Mouse (Mus musculus) midbrain, postnatal 0 days (tissue): ENCODE data around the gene Hykk. TPM values are rescaled to one million over a fixed set of nuclear protein-coding genes. Genes with fewer than 3 reads are reported as not detected.

Experiments used
- ATAC-seq: fragments of 200-750 bp; cut with Nextera tagmentation; 2 replicates; pipeline ENCODE4 v1.8.0; 2017; ENCODE audit warnings: moderate number of reproducible peaks, mild to moderate bottlenecking, moderate TSS enrichment, moderate library complexity; ENCODE audit not compliant: low FRiP score
- DNase-seq: peaks from one replicate; pipeline ENCODE4 v3.0.0-alpha.2; 2015; ENCODE audit warnings: low spot score
- H3K27ac ChIP-seq: fragments of 300-500 bp; sonication (generic); 2 replicates; pipeline ENCODE4 v1.5.1; 2014; ENCODE audit warnings: low read depth, mild to moderate bottlenecking, low read length, mixed read lengths
- H3K27me3 ChIP-seq: fragments of 300-500 bp; sonication (generic); 2 replicates; pipeline ENCODE4 v1.6.1; 2014; ENCODE audit warnings: low read length, control low read depth, mixed read lengths; ENCODE audit not compliant: insufficient read depth
- H3K36me3 ChIP-seq: fragments of 300-500 bp; sonication (generic); 2 replicates; pipeline ENCODE4 v1.6.1; 2014; ENCODE audit warnings: low read length, control low read depth, mixed read lengths; ENCODE audit not compliant: insufficient read depth
- H3K4me1 ChIP-seq: fragments of 300-500 bp; sonication (generic); 2 replicates; pipeline ENCODE4 v1.6.1; 2014; ENCODE audit warnings: mild to moderate bottlenecking, control low read depth, antibody characterized with exemption, low read length, mixed read lengths; ENCODE audit not compliant: insufficient read depth
- H3K4me2 ChIP-seq: fragments of 300-500 bp; sonication (generic); 2 replicates; pipeline ENCODE4 v1.6.1; 2014; ENCODE audit warnings: low read depth, mild to moderate bottlenecking, low read length, mixed read lengths; ENCODE audit not compliant: poor library complexity, severe bottlenecking
- H3K4me3 ChIP-seq: fragments of 300-500 bp; sonication (generic); 2 replicates; pipeline ENCODE4 v1.5.1; 2014; ENCODE audit warnings: low read depth, mild to moderate bottlenecking, low read length, moderate library complexity
- H3K9ac ChIP-seq: fragments of 300-500 bp; sonication (generic); replicated peaks from 2 replicates; pipeline ENCODE4 v1.6.1; 2014; ENCODE audit warnings: mild to moderate bottlenecking, low read length, moderate library complexity, mixed read lengths; ENCODE audit not compliant: poor library complexity, severe bottlenecking
- H3K9me3 ChIP-seq: fragments of 300-500 bp; sonication (generic); 2 replicates; pipeline ENCODE4 v1.6.1; 2016; ENCODE audit warnings: low read length, control low read depth
- CTCF ChIP-seq: IDR thresholded peaks from 2 replicates; pipeline ENCODE4 v1.5.1; 2016; ENCODE audit warnings: antibody characterized with exemption, mild to moderate bottlenecking
- WGBS: fragments of 180-500 bp; shearing (Covaris S2); extraction: QIAGEN DNeasy Blood & Tissue Kit; methylation state at CpG from one replicate; pipeline ENCODE4 v1.1.7; 2014; 5-methylcytosine and 5-hydroxymethylcytosine counted together
- polyA plus RNA-seq: library from polyadenylated mRNA; unstranded; fragments of >200 nt; fragmentation: Nextera tagmentation; extraction: Ambion mirVana; gene quantifications from 2 replicates; pipeline ENCODE4 v1.2.1, GENCODE M21; 2015
- total RNA-seq: library from RNA; depleted of rRNA; stranded (reverse); fragments of >200 nt; gene quantifications from 2 replicates; pipeline ENCODE4 v1.2.3, GENCODE M21; 2014; rRNA removed

Gene Hykk
- 1.4 and 2.5 TPM in 2 replicates for total RNA-seq
- polyA plus RNA-seq = 1.2 and 1.3 TPM in 2 replicates

- H3K4me2 ChIP-seq = peak within 1 kb of the TSS; percentile 92
- no peaks in the 10 kb centered on the region for H3K27me3 ChIP-seq
- DNase-seq (peak; percentile 99), ATAC-seq (peak; percentile 99)
- under 1% methylated on average over 34 of the region's 34 CpGs for WGBS
- no peaks in the 10 kb centered on the region for H3K36me3 ChIP-seq
- H3K27ac ChIP-seq = no peak within 1 kb of the TSS
- TF ChIP-seq CTCF = no peak
- no peaks in the 10 kb centered on the region for H3K4me1 ChIP-seq
- peak within 1 kb of the TSS; percentile 66 for H3K4me3 ChIP-seq
- H3K9me3 ChIP-seq = no peaks in the 10 kb centered on the region
- peak within 1 kb of the TSS; percentile 64 for H3K9ac ChIP-seq
Measured at GRCm38 (mm10) chr9:54917010-54917677, at the start of gene Hykk. Hykk (plus strand) TSS chr9:54917283.

GRCm38 (mm10) chr9:54878759-54879158 lies 38.3 kb upstream of the Hykk start:
- no peak for TF ChIP-seq CTCF
- Histone ChIP-seq H3K36me3 (peaks cover 14% of the 10 kb centered on the region), H3K27ac (no peak overlapping the region), H3K4me1 (no peaks in the 10 kb centered on the region), H3K9me3 (no peaks in the 10 kb centered on the region), H3K27me3 (no peaks in the 10 kb centered on the region), H3K9ac (no peak overlapping the region), H3K4me2 (no peak overlapping the region), H3K4me3 (no peak overlapping the region)
- DNase-seq = no peak
- WGBS = 96% methylated on average over 1 of the region's 1 CpGs
- no peak for ATAC-seq

GRCm38 (mm10) chr9:54892111-54892510 lies 25.0 kb upstream of the Hykk start:
- H3K4me3 ChIP-seq = no peak overlapping the region
- no peak overlapping the region for H3K27ac ChIP-seq
- 86% methylated on average over 4 of the region's 4 CpGs for WGBS
- no peaks in the 10 kb centered on the region for H3K4me1 ChIP-seq
- ATAC-seq = no peak
- H3K36me3 ChIP-seq = peaks cover 26% of the 10 kb centered on the region
- H3K9me3 ChIP-seq = no peaks in the 10 kb centered on the region
- H3K9ac ChIP-seq = no peak overlapping the region
- H3K4me2 ChIP-seq = no peak overlapping the region
- no peak for TF ChIP-seq CTCF
- no peak for DNase-seq
- no peaks in the 10 kb centered on the region for H3K27me3 ChIP-seq

GRCm38 (mm10) chr9:54897097-54897496 lies 20.0 kb upstream of the Hykk start:
- Histone ChIP-seq H3K4me2 (no peak overlapping the region), H3K27me3 (no peaks in the 10 kb centered on the region), H3K9ac (no peak overlapping the region), H3K4me3 (no peak overlapping the region), H3K27ac (no peak overlapping the region), H3K4me1 (no peaks in the 10 kb centered on the region), H3K36me3 (peaks cover 20% of the 10 kb centered on the region), H3K9me3 (no peaks in the 10 kb centered on the region)
- ATAC-seq (no peak), DNase-seq (no peak)
- peak; percentile 65 for TF ChIP-seq CTCF
- 93% methylated on average over 3 of the region's 3 CpGs for WGBS

- Histone ChIP-seq H3K27ac (no peak overlapping the region), H3K4me2 (no peak overlapping the region), H3K9ac (no peak overlapping the region), H3K4me3 (no peak overlapping the region), H3K9me3 (no peaks in the 10 kb centered on the region), H3K4me1 (no peaks in the 10 kb centered on the region), H3K27me3 (no peaks in the 10 kb centered on the region), H3K36me3 (peaks cover 12% of the 10 kb centered on the region)
- WGBS = 95% methylated on average over 5 of the region's 5 CpGs
- no peak for ATAC-seq
- TF ChIP-seq CTCF = no peak
- DNase-seq = no peak
Measured at GRCm38 (mm10) chr9:54909446-54909845, 7.6 kb upstream of the Hykk start.

- DNase-seq (no peak), ATAC-seq (no peak)
- H3K9ac ChIP-seq = no peak overlapping the region
- H3K4me2 ChIP-seq = no peak overlapping the region
- 65% methylated on average over 7 of the region's 7 CpGs for WGBS
- no peak overlapping the region for H3K4me3 ChIP-seq
- TF ChIP-seq CTCF = no peak
- no peak overlapping the region for H3K27ac ChIP-seq
- H3K4me1 ChIP-seq = no peaks in the 10 kb centered on the region
- no peaks in the 10 kb centered on the region; the same call in 1 of the 2 replicates for H3K36me3 ChIP-seq
- no peaks in the 10 kb centered on the region for H3K9me3 ChIP-seq
- H3K27me3 ChIP-seq = no peaks in the 10 kb centered on the region
Measured at GRCm38 (mm10) chr9:54915576-54915975, 1.5 kb upstream of the Hykk start.
